Mouse (Mus musculus) liver, adult (tissue): Measurements from ENCODE around the gene Zfp277.

ENCODE experiments used
- GATA4 ChIP-seq: IDR thresholded peaks from 2 replicates; pipeline ENCODE4 v1.6.1; 2014; ENCODE audit warnings: mild to moderate bottlenecking, low read length; ENCODE audit not compliant: insufficient replicate concordance

The Zfp277 gene

GRCm38 (mm10) chr12:40399386-40399785 lies 46.3 kb downstream of the Zfp277 start:
- TF ChIP-seq GATA4: no peak

GRCm38 (mm10) chr12:40398916-40399315 lies 46.8 kb downstream of the Zfp277 start:
- TF ChIP-seq GATA4: no peak

- TF ChIP-seq GATA4: no peak
Observed at GRCm38 (mm10) chr12:40392869-40393268, 52.8 kb downstream of the Zfp277 start.

- TF ChIP-seq GATA4: no peak
Observed at GRCm38 (mm10) chr12:40391262-40391661, 54.4 kb downstream of the Zfp277 start.

GRCm38 (mm10) chr12:40387786-40388185 lies 57.9 kb downstream of the Zfp277 start:
- no peak for TF ChIP-seq GATA4

- TF ChIP-seq GATA4: no peak
Observed at GRCm38 (mm10) chr12:40385301-40385700, 60.4 kb downstream of the Zfp277 start.

- no peak for TF ChIP-seq GATA4
Observed at GRCm38 (mm10) chr12:40383718-40384117, 62.0 kb downstream of the Zfp277 start.

- no peak for TF ChIP-seq GATA4
Observed at GRCm38 (mm10) chr12:40382539-40382938, 63.2 kb downstream of the Zfp277 start.

GRCm38 (mm10) chr12:40381824-40382223 lies 63.9 kb downstream of the Zfp277 start:
- TF ChIP-seq GATA4: no peak

GRCm38 (mm10) chr12:40381173-40381801 lies 64.4 kb downstream of the Zfp277 start:
- TF ChIP-seq GATA4: no peak

- no peak for TF ChIP-seq GATA4
Observed at GRCm38 (mm10) chr12:40379538-40379923, 66.2 kb downstream of the Zfp277 start.

GRCm38 (mm10) chr12:40378621-40379537 lies 66.8 kb downstream of the Zfp277 start:
- TF ChIP-seq GATA4: no peak

GRCm38 (mm10) chr12:40351879-40352278 lies 93.8 kb downstream of the Zfp277 start:
- TF ChIP-seq GATA4: no peak

GRCm38 (mm10) chr12:40348251-40348650 lies 97.5 kb downstream of the Zfp277 start:
- TF ChIP-seq GATA4: no peak

GRCm38 (mm10) chr12:40347060-40347698 lies 98.5 kb downstream of the Zfp277 start:
- TF ChIP-seq GATA4: no peak

- TF ChIP-seq GATA4: no peak
Observed at GRCm38 (mm10) chr12:40341443-40341842, 104.3 kb downstream of the Zfp277 start.
